Mouse (Mus musculus): ENCODE data around the gene Gm17657.
"Not testable (repeated sequence)": the region's sequence is repeated elsewhere in the genome, so short reads cannot be mapped to it uniquely, and the experiment has no call there.

Gm17657 gene

DNA sequence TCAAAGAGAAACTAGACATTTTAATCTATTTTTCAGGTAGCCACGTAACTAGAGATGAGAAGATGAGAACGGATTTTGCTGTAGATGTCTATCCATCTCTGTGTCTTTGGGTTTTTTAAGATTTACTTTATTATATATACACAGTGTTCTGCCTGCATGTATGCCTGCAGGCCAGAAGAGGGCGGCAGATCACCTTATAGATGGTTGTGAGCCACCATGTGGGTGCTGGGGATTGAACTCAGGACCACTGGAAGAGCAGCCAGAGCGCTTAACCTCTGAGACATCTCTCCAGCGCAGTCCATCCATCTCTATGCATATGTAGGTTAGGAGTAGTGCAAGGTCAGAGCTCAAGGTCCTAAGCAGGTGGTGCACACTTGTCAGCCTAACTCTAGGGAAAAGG lies 45.7 kb downstream of the Gm17657 start:
- in situ Hi-C loops (cut with MboI; ENCODE audit: unreplicated experiment in 2 of 2): loop anchor here in 1 of 2 experiments (25.0 kb wide), 1 partner anchor 466 kb away; the partner anchor contains the start of gene Srsf3

DNA sequence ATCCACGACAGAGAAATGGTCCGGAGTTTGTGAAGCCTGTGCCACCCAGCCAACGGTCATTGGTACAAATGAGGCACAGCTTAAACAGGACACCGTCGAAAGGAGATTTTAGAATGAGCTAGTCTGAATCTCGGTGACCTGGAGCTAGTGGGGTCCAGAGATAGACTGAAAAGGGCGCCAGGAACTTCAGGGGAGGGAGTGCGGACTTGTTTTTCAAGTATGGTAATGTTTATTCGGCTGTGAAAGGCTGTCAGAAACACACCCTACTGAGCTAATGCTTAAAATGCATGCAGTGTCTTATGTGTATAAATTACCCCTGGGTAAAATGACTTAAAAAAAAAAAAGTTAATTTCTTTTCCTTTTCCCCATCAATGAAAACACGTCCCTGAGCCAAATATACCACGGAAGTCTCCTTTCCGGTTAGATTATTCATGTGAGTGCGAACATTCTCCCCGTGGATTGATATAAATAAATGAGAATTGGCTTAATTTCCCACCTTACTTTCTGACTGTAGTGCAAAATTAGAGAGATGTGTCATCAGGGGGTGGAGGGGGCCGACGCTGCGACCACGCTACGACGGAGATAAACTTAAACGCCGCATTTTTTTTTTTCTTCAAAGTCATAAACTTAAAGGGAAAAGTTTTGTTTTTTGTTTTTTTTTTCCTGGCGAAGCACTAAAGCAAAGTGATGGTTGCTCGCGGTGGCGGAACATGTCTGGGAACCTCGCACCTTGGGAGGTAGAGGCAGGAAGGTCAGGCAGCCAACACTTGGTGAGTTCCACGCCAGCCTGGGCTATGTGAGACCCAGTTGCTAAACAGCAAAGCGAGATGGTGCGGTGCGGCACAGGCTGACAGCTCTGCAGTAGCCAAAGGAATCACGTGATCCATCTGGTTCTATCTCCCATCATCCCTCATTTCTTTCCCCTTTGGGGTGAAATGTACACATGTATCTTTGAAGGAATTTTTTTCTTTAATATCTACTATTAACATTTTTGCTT lies 46.5 kb downstream of the Gm17657 start:
- in situ Hi-C loops (cut with MboI; ENCODE audit: unreplicated experiment in 2 of 2): loop anchor here in 1 of 2 experiments (25.0 kb wide), 1 partner anchor 466 kb away; the partner anchor contains the start of gene Srsf3

DNA sequence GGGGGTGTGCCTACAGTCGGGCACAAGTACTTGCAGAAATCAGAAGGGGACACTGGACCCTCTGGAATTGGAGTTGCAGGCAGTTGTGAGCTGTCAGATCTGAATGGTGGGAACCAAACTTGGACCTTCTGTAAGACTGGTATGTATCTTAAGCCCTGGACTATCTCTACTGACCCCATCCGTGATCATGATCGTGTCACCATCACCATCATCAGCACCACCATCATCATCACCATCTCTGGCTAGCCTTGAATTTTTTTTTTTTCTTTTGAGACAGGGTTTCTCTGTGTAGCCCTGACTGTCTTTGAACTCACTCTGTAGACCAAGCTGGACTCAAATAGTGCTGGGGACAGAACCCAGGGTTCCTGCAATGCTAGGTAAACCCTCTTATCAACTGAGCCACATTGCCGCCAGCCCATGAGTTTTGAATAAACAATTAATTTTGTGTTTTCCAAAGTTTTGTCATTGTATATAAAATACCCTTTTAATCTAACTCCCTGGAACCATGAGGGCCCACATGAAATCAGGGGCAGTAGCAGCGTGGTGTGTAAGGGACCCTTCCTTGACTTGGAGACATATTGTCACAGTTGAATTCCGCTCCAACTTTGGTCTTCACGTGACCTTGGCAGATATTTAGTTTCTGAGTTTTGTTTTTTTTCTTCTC lies 47.3 kb downstream of the Gm17657 start:
- in situ Hi-C loops (cut with MboI; ENCODE audit: unreplicated experiment in 2 of 2): loop anchor here in 1 of 2 experiments (25.0 kb wide), 1 partner anchor 465 kb away; the partner anchor contains the start of gene Srsf3

DNA sequence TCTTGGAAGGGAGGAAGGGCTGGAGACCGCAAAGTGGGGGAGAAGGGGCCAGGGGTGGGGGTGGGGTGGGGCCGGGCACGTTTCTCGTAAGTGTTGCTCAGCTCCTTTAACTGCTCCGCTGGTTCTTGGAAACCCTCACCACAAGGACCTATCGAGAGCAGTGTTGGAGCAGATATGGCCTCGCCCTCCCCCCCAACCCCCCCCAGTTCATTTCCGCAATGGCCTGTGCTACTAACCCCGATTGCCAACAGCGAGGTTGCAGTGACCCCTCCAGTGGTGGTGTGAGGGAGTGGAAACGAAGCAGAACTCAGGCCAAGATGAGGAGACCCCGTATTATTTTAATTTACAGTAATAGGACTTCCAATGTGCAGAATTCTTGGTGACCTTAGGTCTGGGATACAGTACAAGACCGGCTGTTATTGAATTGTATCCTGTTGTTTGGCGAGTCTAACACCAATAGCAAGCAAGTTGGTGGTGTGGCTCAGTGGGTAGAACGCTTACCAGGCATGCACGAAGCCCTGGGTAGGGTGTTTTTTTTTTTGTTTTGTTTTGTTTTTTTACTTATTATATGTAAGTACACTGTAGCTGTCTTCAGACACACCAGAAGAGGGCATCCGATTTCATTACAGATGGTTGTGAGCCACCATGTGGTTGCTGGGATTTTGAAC lies 48.5 kb downstream of the Gm17657 start:
- in situ Hi-C loops (cut with MboI; ENCODE audit: unreplicated experiment in 2 of 2): loop anchor here in 1 of 2 experiments (25.0 kb wide), 1 partner anchor 464 kb away; the partner anchor contains the start of gene Srsf3

DNA sequence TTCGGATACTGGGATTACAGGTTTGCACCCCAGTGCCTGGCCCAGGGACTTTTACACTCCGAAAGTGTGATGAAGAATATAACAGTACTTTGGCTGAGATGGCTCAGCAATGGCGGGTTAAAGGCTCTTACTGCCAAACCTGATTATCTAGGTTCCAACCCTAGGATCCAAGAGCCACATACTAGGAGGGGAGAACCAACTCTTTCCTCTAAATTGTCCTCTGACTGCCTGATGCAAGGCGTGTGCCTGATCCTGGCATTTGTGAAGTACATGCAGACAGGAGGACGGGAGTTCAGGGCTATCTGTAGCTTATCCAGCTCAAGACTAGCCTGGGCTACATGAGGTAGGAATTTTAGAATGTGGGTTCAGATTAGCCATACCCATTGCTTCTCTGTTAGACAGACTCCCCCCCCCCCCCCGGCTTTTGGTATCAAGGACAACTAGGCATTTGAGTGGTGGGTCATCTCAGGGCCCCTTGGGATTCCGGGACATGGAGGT lies 49.1 kb downstream of the Gm17657 start:
- in situ Hi-C loops (cut with MboI; ENCODE audit: unreplicated experiment in 2 of 2): loop anchor here in 1 of 2 experiments (25.0 kb wide), 1 partner anchor 463 kb away; the partner anchor contains the start of gene Srsf3

DNA sequence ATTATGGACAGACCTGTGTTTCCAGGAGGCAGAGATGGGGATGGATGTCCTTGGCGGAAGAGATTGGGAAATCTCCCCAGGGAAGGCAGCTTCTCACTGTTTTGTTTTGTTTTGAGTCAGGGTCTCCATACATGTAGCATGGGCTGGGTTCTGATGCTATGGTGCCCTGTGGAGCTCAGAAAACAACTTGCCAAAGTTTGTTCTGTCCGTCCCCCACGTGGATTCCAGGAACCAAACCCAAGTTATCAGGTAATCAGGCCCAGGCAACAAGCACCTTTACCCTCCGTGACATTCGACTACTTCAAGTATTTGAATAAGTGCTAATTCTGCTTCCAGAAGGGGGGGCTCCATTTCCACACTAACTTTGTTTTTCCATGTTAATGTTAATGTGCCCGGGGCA lies 49.9 kb downstream of the Gm17657 start:
- in situ Hi-C loops (cut with MboI; ENCODE audit: unreplicated experiment in 2 of 2): no loop called here

DNA sequence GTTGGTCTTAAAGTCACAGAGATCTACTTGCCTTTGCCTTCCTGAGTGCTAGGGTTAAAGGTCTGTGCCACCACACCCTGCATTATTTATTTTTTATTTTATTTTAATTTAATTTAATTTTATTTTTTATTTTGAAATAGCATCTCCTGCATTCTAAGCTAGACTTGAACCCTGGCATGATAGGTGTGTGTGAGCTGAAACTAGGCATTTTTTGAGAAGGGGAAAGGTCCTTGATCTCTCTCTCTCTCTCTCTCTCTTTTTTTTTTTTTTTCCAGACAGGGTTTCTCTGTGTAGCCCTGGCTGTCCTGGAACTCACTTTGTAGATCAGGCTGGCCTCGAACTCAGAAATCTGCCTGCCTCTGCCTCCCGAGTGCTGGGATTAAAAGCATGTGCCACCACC lies 50.5 kb downstream of the Gm17657 start:
- in situ Hi-C loops (cut with MboI; ENCODE audit: unreplicated experiment in 2 of 2): not testable (repeated sequence)

DNA sequence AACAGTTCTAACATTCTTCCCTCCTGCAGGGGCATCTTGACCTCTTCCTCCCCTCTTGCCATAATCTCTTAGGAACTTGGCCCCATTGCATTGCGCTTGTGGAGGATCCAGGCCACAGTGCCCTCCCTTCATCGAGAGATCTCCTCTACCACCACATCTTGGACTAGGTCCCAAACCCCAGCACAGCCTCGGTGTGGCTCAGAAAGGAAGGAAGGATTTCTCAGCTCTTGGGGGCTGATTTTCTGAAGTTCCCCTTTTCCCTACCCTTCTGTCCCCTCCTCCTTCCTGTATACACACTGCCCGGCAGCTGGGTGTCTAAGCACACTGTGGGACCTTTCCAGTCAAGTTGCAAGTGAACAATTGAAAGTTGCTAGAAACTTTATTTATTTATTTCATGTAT lies 51.4 kb downstream of the Gm17657 start:
- in situ Hi-C loops (cut with MboI; ENCODE audit: unreplicated experiment in 2 of 2): no loop called here

DNA sequence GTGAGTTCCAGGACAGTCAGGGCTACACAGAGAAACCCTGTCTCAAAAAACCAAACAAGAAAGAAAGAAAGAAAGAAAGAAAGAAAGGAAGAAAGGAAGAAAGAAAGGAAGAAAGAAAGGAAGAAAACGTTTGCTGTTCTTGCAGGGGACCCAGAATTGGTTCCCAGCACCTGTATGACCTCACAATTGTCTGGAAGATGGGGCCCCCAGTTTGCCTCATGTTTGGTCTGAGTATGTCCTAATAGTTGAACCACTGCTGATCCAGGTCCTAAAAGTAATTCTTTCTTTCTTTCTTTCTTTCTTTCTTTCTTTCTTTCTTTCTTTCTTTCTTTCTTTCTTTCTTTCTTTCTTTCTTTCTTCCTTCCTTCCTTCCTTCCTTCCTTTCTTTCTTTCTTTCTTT lies 52.0 kb downstream of the Gm17657 start:
- in situ Hi-C loops (cut with MboI; ENCODE audit: unreplicated experiment in 2 of 2): not testable (repeated sequence)

DNA sequence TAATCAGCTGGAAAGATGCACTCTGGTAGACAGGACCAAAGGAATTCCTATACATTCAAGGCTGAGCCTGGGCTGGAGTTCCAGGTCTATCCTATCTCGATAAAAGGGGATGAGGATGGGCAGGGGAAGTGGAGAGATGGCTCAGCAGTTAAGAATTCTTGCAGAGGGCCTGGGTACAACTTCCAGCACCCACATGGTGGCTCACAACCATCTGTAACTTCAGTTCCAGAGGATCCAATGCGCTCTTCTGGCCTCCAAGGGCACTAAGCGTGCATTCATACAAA lies 52.4 kb downstream of the Gm17657 start:
- in situ Hi-C loops (cut with MboI; ENCODE audit: unreplicated experiment in 2 of 2): no loop called here

DNA sequence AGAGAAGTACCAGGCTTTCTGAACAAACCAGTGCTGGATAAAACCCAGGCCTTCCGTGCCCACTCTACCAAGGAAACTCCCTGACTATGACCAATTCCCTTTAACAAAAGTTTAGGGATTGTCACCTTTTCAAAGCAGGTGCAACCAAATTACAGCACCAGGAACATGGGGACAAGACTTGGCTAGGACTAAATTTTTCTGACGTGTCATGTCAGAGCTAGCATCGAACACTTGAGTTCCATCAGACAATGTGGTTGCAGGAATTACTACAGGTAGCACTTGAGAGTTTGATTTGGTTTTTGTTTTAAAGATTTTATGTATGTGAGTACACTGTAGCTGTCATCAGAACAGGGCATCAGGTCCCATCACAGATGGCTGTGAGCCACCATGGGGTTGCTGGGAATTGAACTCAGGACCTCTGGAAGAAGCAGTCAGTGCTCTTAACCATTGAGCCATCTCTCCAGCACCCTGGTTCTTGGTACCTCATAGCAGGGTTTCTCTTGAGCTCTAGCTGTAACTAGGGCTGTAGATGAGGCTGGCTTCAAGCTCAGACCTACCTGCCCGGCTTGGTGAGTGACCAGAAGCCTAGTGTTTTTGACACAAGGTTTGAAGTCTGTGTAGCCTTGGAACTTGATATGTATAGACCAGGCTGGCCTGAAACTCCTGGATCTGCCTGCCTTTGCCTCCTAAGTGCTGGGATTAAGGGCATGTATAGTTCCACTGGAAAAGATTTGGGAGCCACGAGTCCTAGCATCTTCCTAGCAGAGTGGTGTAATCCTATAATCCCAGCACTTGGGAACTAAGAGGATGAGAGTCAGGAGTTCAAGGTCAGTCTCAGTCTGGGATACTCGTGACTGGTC lies 53.0 kb downstream of the Gm17657 start:
- in situ Hi-C loops (cut with MboI; ENCODE audit: unreplicated experiment in 2 of 2): no loop called here

DNA sequence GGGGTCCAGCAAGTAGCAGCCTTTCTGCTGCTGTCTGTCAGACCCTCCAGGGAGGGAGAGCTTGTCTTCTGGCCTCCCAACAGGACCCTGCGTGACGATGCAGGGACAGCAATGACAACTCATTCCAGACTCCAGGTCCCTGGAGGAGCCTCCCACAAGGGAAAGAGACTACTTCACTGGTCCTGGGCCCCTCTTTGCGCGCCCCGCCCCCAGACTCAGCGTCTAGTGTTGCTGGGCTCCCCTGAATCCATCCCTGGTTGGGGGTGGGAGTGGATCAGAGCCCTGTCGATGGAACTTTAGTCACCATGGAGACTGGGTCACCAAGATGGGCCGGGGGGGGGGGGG lies 54.7 kb downstream of the Gm17657 start:
- in situ Hi-C loops (cut with MboI; ENCODE audit: unreplicated experiment in 2 of 2): loop anchor here (5.0 kb wide), 1 partner anchor 97 kb away; no protein-coding TSS in a partner anchor

DNA sequence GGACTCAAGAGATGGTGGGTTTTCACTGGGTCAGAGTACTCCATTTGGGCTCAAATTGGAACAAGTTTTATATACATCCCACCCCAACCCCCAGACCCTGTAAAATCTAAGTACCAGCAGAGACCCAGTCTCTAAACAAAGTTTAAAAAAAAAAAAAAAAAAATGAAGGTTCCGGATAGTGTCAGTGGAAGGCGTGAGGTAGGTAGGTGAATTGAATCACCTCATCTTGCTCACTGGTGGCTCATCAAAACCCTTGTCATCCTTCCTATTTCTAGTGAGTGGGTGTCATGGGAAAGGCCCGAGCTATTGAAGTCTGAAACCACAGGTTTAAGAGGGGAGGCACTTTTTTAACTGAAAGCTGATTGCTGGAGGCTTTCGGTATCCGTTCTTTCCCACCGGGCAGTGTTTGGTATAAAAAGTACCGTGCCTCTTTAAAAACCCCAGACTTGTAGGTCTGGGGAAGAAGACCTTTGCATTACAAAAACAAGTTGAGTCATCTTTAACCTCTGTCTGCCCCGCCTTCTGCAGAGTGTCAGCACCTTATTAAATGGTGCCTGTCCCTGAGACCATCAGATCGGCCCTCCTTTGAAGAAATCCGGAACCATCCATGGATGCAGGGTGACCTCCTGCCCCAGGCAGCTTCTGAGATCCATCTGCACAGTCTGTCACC lies 55.2 kb downstream of the Gm17657 start:
- in situ Hi-C loops (cut with MboI; ENCODE audit: unreplicated experiment in 2 of 2): loop anchor here (5.0 kb wide), 1 partner anchor 97 kb away; no protein-coding TSS in a partner anchor

DNA sequence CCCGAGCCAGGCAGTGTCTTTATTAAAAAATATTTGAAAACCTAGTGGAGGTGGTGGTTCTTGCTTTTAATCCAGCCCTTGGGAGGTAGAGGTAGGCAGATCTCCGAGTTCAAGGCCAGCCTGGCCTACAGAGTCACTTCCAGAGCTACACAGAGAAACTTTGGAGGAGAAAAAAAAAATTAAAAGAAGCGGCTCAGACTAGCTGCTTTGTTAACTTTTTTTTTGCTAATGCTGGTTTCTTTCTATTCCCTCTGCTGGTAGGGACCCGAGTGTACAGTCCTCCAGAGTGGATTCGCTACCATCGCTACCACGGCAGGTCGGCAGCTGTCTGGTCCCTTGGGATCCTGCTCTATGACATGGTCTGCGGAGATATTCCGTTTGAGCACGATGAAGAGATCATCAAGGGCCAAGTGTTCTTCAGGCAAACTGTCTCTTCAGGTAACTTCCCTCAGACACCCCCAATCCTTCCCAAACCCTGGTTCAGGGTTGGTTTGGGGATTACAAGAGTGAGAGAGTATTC lies 55.9 kb downstream of the Gm17657 start:
- in situ Hi-C loops (cut with MboI; ENCODE audit: unreplicated experiment in 2 of 2): loop anchor here (5.0 kb wide), 1 partner anchor 96 kb away; no protein-coding TSS in a partner anchor

DNA sequence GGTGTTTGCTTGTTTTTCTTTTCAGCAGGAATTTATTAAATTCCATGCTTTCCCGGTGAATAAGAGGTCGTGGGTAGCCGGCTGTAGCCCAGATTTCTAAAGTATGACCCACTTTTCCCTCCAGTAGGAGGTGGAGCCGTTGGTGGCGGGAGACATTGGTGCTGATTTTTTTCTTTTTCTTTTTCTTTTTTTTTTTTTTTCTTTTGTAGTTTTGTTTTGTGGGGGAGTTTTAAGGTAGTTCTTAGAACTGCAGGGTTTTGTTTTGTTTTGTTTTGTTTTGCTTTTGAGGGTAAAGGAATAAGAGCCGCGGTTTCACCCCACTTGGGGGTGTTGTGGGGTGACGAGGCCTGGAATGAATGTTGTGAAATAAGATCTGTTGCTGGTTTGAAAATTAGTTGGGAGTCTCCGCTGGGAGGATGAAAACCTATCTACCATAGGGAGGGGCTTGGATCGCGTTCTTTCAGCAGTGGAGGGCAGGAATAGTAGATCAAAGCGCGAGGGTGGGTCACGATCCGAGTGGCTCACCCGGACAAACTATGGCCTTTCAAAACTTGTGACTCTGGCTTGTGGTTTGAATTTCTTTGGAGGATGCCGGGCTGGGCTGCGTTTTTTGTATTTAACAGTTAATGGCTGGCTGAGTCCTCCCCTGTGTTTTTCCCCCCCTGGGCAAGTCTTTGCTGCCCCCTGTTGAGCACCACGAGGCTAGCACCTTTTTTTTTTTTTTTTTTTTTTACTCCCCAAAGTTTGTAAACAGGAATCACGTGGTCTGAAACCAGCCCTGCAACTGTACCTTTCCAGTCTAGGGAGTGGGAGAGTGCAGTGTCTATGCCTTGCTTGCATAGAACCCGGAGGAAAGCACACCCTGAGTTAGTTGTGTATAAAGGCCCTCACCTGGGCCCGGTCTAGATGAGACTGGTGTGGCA lies 56.9 kb downstream of the Gm17657 start:
- in situ Hi-C loops (cut with MboI; ENCODE audit: unreplicated experiment in 2 of 2): loop anchor here (5.0 kb wide), 1 partner anchor 95 kb away; no protein-coding TSS in a partner anchor

DNA sequence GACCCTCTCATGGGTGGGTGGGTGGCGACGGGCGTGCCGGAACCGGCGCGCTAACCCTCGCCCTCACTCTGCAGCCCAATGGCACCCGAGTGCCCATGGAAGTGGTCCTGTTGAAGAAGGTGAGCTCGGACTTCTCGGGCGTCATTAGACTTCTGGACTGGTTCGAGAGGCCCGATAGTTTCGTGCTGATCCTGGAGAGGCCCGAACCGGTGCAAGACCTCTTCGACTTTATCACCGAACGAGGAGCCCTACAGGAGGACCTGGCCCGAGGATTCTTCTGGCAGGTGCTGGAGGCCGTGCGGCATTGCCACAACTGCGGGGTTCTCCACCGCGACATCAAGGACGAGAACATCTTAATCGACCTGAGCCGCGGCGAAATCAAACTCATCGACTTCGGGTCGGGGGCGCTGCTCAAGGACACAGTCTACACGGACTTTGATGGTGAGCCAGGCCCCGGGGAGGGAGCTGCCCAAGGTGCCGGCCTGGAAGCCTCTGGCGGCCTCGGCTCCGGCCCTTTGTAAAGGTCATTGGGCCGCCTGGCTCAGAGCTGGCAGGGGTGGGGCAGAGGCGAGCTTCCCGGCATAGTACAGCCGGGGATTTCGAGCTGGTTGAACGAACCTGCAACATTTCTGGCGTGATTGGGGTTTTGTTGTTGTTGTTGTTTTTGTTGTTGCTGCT lies 57.7 kb downstream of the Gm17657 start:
- in situ Hi-C loops (cut with MboI; ENCODE audit: unreplicated experiment in 2 of 2): loop anchor here (5.0 kb wide), 1 partner anchor 94 kb away; no protein-coding TSS in a partner anchor
